Mouse (Mus musculus): ENCODE data around the gene Lsr. TPM values are rescaled to one million over a fixed set of nuclear protein-coding genes. Genes with fewer than 3 reads are reported as not detected.
"Not testable (repeated sequence)": the region's sequence is repeated elsewhere in the genome, so short reads cannot be mapped to it uniquely, and the experiment has no call there.

Gene Lsr
- total RNA-seq, 2 experiments from 2014 or later: 5.5 to 5.6 TPM

DNA sequence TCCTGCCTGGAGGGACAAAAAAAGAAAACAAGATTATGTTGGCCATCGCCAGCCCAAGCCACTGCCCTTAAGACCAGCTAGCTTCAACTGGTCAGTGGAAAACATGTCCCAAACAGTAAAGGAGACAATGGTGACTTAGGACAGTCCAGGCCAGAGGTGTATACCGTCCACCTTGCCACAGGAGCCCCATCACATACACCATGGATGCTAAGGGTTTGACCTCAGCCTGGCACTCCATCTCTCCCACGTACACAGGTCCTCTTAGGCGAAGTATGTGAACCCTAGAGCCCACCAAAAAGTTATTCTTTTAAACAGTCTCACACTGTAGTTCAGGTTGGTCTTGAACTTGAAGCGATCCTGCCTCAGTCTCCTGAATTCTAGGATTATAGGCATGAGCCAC lies 10.4 kb downstream of the Lsr start:
- DNase-seq: no peak

DNA sequence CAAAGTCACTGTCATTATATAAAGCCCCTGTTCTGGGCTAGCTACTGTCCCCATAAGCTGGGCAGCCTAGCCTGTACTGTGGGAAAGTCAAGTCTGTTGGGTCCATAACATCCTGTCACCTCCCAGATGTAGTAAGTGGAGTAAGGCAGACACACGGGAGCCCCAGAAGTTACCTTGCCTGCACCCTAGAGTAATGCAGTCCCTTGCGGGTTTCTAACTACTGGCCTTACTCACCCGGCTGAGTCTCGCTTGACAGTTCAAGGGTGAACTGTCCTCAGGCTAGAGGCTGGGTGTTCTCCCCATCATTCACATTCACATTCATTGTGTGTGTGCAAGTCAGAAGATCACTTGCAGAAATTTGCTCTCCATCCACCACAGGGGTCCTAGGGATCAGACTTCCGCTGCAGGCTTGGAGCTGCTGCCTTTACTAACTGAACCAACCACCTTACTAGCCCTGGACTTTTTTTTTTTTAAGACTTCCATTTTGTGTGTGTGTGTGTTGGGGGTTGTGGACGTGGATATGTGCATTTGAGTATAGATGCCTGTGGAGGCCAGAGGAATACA lies 13.4 kb downstream of the Lsr start:
- no peak for DNase-seq

DNA sequence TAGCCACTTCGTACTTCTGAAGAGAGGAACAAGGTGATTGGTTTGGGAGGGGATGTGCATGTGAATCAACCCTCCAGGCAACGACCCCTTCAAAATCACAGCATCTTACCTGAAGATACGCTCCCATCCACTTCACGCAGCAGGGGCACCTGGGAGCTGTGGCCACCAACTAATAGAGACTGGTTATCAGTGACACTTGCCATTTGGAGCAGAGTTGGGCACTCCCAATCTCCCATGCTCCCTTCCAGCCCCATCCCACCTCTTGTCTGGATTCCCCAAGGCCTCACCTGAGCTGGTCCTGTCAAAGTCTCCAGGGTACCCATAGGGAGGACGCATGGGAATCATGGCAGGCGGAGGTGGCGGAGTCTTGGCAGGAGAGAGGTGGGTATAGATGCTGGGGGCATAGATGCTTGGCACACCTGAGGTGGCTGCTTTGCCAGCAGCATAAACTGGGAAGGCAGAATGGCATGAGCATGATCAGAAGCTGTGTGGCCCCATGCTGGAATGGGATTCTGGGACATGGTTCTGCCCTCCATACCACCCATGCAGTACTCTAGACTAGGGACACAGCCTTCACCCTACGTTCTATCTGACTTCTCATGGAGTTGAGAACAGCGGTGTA lies 14.3 kb downstream of the Lsr start:
- no peak for DNase-seq

DNA sequence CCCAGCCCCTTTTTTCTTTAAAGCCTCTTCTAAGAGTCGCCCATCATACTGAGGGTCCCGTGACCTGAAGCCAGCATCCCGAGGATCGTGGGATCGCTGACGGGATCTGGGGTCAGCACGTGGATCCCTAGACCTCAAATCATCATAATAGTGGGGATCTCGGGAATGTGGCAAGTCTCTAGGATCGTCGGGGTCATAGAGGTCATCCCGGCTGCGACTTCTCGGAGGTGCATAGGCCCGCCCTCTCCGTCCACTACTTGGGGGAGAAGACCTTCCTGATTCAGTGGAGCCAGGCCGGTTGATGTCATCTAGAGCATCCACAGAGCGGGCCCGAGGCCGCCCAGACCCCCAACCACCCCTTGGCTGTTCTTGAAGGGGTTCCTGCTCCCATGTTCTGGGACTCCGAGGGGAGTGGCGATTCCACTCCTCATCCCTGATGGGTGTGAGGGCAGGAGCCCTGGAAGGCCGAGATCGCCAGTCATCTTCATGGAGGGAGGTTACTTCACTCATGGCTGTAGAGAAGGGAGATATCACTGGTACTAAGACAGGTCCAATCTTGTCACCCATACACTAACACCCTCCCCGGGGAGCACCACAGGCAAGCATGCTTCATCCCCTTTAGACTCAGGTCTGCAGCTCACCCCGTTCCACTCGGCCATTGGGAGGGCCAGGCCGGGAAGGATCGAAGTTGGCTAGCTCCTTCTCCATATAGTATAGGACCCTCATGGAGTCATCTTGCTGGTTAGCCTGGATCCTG lies 15.0 kb downstream of the Lsr start:
- no peak for DNase-seq

DNA sequence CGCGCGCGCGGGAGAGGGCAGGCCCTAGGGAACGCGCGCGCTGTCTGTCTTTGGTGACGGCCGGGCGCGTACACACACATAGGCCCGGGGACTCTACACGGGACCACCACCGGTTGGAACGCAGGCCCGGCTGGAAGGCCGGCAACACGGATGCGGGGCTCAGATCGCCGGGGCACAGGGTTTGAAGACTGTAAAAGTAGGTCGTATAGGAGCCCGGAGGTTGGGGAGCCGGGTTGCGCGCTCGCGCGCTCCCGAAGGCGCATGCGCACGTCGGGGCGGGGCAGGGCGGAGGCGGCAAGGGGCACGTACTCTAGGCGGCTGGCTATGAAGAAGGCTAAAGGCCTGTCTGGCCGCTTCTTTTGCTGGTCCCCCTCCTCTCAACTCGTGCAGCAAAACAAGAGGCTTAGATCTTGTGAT lies 15.9 kb downstream of the Lsr start:
- peak; percentile 94 for DNase-seq

DNA sequence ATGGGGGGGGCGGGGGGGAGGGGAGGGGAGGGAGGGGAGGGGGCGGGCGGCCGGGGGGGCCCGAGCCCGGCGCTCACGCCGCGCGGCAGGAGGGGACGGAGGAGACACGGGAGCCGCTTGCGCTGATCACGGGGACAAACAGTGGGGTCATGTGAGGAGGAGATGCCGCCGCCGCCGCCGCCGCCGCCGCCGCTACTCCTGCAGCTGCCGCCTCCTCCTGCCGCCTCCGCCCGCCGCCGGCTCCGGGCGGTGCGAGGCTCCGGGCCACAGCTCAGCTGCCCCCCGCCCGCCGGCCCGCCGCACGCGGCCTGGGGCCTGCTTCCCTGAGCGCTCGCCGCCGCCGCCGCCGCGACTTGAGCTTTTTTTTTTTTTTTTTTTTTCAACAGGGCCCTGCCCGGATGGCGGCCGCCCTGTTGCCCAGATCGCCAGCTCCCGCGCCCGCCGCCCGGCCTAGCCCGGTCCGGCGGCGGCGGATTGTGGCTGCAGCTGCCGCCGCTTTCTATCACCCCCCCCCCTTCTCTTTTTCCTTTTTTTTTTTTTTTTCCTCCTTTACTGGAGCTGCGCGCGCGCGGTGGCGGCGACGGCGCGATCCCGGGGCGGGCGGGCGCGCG lies 16.4 kb downstream of the Lsr start, which contains the start of gene Usf2:
Usf2 (minus strand) TSS at position 48 of the 611 bp plus-strand sequence.
- peak; percentile 84 for DNase-seq

DNA sequence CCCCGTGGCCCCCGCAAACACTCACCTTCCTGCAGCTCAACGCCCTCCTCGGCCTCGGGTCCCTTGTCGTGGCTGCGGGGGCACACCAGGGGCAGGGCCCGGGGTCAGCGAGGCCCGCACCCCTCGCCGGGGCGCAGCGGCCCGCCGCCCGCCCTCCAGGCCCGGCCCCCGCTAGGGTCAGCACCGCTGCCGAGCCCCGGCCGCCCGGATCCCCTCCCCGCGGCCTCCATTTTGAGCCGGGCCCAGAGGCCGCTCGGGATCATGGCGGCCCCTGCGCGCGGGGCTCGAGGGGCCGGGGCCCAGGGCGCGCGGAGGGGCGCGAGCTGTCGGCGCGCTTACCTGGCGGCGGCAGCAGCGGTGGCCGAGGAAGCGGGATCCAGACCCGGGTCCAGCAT lies 16.9 kb downstream of the Lsr start:
- peak; percentile 52 for DNase-seq

DNA sequence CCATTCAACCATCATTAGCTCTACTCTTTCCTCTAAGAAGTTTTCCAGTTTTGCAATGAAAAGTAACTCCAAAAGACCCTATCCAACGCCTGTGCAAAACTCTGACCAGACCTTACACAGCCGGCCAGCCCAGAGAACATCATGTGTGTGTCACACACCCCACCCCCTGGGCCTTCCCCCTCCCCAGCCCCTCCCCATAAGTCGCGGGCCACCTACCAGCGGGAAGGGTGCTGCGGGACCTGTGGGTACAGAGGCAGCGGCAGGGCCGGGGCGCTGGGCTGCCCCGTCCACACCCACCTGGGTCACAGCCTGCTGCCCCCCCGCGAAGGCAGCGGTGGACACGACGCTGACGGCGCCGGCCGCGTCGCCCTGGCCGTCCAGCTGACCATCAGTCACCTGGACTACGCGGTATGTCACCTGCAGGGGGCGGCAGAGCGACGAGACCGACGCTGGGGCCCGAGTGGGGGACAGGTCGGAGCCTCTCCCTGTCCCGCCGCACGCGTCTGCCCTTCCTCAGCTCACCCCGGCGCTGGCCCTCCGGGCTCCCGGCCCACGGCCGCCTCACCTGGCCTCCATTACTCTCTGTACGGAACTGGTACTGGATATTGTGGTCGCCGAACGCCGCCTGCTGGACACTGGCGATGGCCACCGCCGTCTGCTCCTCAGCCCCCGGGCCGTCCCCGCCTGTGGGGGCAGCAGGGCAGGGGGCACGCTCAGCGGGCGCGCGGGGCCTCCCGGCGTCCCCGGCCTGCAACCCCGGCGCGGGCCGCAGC lies 17.5 kb downstream of the Lsr start:
- peak; percentile 95 for DNase-seq

DNA sequence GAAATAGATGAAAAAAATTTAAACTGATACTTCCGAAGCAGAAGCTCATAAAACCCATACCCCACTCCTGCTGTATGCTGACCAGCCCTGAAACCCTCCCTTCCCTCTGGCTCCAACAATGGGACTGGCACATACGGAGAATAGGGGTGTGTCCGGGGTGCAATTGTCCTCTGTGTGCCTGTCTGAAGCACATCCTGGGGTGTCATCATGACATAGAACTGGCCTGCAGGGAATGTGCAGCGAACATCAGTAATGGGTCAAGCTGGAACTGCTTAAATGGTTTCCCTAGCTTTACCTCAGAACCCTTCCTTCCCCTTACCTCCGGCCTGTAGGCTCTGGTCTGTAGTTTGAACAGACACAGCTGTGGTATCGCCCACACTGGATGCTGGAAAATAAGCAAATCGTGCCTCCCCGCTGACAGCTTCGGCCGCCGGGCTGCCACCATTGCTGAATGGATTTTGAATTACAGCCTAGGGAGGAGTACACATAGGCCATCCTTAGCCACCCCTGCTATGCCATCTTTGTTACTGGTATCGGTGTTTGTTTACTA lies 18.2 kb downstream of the Lsr start:
- no peak for DNase-seq

DNA sequence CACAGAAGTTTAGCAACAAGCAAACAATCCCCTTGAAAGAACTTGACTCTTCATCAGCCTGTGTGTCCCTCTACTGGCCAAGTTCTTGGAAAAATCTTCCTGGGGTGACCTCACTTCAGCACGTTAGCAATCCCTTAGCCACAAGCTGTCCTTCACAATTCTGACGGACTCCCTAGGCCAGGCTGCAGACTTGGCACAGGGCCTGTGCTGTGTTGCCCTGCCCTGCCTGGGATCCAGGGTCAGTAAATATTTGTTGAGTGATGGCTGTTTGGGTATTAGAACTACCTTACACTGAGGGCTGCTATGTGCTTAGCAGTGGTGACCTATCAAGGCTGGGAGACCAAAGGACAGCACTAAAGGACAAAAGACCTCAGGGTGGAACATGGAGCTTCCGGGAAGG lies 19.2 kb downstream of the Lsr start:
- no peak for DNase-seq

DNA sequence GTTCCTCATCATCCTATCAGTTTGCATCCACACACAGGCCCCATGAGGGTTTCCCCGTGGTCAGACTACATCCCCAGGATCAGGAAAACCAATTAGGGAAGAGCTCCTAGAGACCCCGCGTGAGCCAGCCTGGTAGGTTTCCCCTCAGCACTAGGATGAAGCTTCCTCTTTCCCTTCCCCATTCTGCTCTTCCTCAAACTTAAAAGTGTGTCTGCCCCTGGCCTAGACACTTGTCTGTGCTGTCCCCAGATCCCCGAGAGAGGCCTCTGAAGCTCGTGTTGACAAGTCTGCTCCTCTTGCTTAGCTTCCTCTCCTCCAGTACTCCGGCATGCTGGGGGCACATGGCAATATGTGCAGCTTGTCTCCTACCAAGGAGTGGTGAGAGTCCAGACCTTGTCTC lies 19.8 kb downstream of the Lsr start:
- DNase-seq: no peak

DNA sequence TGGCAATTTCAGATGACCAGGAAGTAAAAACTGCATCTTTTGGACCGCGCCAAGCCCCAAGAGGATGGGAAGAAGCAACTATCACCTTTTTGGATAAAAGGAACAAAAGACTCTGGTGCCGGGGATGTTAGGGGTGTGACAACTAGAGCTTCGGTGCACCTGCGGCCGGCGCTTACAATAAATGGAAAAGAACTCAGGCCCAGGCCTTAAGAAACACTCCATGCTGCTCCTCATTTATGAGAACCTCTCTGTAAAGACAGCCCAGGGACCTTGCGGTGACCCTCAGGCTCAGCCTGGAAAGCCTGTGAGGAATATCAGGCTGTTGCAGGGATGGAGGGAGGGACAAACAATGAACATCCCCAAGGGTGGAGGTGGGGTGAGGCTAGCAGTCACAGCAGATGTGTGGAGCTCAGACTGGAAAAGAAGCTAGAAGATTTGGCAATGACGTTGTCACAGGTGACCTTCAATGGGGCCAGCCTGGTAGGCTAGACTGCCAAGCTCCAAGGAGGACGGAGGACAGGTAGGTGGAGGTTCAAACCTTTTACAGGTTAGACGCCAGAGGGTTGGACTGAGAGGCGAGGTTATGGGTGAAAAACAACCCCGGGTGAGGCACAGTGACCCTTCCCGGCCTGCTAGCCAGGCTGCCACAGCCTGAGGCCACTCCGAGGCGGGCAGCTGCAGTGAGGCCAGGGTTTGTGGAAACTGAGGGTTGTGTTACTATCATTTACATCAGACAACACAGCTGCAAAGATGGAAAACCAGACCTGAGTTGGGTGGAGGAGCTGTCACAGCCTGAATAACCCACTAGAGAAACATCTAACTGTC lies 20.6 kb downstream of the Lsr start:
- DNase-seq: no peak

DNA sequence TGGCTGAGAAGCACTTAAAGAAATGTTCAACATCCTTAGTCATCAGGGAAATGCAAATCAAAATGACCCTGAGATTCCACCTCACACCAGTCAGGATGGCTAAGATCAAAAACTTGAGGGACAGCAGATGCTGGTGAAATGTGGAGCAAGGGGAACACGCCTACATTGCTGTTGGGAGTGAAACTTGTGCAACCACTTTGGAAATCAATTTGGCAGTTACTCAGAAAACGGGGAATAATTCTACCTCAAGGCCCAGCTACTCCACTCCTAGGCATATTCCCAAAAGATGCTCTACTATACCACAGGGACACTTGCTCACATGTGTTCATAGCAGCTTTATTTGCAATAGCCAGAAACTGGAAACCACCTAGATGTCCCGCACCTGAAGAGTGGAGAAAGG lies 23.4 kb downstream of the Lsr start:
- not testable (repeated sequence) for DNase-seq

DNA sequence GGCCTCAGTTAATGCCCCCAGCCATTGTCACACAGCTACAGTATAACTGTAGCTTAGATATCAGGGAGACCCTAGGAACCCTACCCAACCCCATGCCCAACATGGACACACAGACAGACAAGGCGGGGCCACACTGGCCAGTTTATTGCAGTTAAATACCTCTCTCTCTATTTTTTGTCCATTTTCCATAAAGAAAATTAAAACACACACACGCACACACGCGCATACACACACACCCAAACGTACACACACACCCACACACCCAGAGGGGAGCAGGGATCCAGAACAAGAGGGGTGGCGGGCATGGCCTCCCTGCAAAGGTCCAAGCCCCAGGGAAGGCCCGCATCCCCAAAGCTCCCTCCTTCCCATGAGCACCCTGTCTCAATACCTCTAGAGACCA lies 27.4 kb downstream of the Lsr start:
- DNase-seq: no peak

DNA sequence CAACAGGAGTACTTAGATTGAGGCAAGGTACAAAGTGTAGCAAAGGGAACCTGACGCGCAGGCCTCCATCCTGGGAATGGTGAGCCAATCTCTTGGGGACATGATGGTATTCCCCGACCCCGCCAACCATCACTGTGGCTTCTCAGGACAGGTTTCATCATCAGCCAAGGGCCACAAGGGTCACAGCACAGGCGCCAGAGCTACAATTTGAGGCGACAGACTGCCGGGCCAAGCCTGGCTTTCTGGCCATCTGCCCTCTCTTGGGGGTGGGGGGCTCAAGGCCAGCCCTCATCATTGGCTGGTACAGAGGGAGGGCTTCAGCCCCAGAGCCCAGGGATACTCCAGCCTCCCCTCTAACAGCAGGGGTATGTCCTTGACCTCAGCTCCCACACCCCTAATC lies 27.8 kb downstream of the Lsr start:
- not testable (repeated sequence) for DNase-seq

DNA sequence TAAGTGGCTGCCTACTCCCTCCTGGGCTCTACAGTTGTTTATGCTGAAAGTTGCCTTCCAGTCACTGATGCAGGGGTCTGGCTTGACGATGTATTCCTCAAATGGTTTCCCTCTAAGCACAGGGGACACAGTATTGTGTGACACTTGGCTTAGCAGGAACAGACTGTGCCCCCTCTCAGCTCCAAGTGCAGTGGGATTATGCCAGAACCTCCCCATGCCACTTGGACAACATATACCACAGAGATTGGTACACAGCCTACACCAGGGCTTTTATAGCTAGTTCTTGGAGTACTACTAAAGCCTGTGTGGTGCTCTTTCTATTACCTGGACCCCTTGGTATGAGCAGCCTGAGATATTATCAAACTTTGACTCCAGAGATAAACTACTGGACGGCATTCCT lies 28.6 kb downstream of the Lsr start:
- DNase-seq: not testable (repeated sequence)

DNA sequence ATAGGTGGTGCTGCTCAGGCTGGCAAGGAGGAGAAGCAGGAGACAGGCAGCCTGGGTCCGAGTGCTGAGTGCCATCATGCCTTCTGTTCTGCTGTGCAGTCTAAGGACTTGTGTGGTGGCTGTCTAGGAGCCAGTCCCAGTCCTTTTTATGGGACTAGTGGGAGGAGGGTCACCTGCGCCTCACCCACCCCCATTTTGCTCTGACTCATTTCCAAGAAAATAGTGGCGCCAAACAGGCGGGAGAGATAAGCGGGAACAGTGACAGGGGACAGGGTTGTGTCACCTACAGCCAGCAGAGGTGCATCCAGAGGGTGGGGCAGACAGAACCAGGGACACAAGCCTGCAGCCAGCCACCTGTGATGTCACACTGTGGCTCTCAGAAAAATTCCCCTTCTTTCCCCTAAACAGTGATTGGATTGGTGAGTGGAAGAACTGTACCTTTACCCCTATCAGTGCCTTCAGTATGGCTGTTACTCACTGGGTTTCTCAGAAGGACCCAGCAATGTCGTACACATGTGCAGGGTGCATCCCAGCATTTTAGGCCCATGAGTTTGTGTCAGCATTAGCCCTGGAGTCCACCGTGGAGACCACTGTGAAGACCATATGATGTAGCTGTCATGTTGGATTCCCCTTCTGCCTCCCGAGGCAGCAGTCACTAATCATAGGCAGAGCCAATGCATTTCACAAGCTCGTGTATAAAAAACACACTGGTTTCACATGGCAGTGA lies 29.2 kb downstream of the Lsr start, which contains the start of gene Hamp:
Hamp (minus strand) TSS at position 124 of the 727 bp plus-strand sequence.
- no peak for DNase-seq

DNA sequence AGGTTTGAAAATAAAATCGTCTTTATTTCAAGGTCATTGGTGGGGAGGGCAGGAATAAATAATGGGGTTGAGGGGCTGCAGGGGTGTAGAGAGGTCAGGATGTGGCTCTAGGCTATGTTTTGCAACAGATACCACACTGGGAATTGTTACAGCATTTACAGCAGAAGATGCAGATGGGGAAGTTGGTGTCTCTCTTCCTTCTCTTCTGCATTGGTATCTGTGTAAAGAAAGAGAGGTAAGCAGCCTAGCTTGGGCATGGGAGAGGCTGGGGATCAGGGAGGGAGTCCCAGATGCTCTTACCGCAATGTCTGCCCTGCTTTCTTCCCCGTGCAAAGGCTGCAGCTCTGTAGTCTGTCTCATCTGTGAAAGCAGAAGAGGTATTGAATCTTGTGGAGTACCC lies 30.9 kb downstream of the Lsr start:
- DNase-seq: not testable (repeated sequence)

DNA sequence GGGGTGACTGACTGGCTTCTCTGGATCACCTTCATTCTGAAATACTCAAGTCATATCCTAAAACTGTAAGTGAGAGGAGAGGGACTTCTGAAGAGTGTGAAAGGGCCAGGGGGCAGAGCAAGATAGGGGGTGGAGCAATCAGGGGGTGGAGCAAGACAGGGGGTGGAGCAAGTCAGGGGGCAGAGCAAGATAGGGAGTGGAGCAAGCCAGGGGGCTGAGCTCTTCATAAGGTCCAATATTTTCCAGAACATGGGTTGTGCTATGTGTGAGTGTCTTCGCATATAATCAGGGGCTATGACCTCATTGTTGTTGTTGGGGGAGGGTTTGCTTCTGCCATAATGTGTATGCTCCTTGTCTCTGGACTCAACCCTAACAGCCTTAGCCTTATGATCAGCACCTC lies 33.2 kb downstream of the Lsr start:
- not testable (repeated sequence) for DNase-seq

DNA sequence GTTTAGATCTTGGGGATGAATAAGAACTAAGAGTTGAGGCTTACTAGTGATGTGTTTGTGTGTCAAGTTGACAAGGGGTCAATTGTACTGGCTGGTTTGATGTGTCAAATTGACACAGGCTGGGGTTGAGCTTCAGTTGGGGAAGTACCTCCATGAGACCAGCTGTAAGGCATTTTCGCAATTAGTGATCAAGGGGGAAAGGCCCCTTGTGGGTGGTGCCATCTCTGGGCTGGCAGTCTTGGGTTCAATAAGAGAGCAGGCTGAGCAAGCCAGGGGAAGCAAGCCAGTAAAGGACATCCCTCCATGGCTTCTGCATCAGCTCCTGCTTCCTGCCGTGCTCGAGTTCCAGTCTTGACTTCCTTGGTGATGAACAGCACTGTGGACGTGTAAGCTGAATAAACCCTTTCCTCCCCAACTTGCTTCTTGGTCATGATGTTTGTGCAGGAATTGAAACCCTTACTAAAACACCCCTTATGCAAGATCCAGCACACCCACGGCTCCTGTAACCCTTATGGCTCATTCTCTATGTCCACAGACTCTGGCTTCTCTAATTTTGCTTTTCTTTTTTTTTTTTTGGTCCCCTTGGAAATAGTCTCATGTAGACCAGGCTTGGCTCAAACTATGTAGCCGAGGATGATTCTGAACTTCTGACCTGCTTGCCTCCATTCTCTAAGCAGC lies 37.7 kb downstream of the Lsr start:
- not testable (repeated sequence) for DNase-seq
